Mouse (Mus musculus) bone marrow macrophage, adult 2 months (primary cell): ENCODE measurements at regions not wholly inside any gene's neighbourhood (a gene's known extent, or its start where the extent isn't known, plus 50 kb on each side); places are given as distances from the start of the nearest gene placed in this dataset.

Experiments used
- CTCF ChIP-seq: IDR thresholded peaks from 2 replicates; pipeline ENCODE4 v1.5.1; 2012; ENCODE audit warnings: low read depth, mild to moderate bottlenecking, low read length, moderate library complexity
- POLR2A ChIP-seq: IDR thresholded peaks from 2 replicates; pipeline ENCODE4 v1.6.1; 2012; ENCODE audit warnings: mild to moderate bottlenecking, low read depth, low read length, borderline replicate concordance

DNA sequence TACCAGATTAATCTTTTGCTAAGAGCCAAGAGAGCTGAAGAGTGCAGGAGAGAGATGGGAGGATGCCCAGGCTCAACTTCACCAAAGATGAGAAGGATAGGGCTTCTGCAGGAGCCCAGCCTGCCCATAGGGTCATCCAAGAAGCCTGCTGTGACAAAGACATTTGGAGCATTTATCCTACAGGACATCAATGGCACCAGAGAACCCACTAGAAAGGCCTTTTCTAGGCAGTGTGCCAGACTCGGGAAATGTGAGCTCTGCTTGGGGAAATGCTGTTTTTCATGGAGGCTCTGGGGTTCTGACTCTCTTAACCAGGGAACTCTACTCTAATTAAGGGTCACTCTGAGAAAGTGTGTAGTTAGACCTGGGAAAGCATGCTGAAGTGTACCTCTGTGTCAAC is 470.8 kb downstream of the 1190002N15Rik start:
- no peak for TF ChIP-seq CTCF
- TF ChIP-seq POLR2A = no peak
